Comparison of ENCODE assay signal across 9 mouse cellular contexts in the genomic region with DNA sequence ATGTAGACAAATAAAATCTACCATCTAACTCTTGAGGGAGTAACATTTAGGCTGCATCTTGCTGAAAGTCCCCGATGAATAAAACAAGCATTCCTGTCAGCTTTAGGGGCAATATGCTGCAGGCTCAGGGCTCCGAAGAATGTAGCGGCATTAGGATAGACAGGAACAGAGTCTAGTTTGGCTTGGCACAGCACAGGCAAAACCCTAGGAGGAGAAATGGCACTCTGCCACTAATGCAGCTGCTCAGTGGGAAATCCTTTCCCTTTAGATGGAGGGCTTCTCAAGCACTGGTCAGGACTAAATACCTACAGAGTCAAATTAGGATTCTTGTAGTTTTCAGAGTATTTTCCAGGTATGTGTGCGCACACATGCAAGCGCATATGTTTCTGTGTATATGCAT.
A peak's percentile ranks its signal among the peaks of the same experiment; 100 is the strongest.
DNase-seq lines count a peak whose midpoint lies in the region.
"Had no signal": no experiment of that assay in that cellular context is flagged by ENCODE, and none has a peak within 500 bp of the region (broad histone marks: within the 10 kb centered on the region; RNA-seq: fewer than 3 reads in every experiment).

No protein-coding gene starts in this region.

- peak; percentile 11 for DNase-seq in gastrocnemius, postnatal 14 days
- DNase-seq in gastrocnemius, adult 8-10 months (ENCODE audit: low spot score in 2 of 2): no peak
- peak; percentile 10 to 29 for DNase-seq in kidney, postnatal 4 days
- DNase-seq in kidney, adult 11 months: no peak
- DNase-seq in right cerebral cortex, adult 18-20 months: peak; percentile 26
- DNase-seq in right cerebral cortex, postnatal 36 days (ENCODE audit: low spot score in 2 of 2): no peak
- DNase-seq in adrenal gland, postnatal 10 days: no peak
- no peak for DNase-seq in layer of hippocampus, postnatal 25 days (ENCODE audit: extremely low spot score in 1 of 2, low spot score in 1 of 2)
- DNase-seq: right cerebral cortex, postnatal 4 days had no signal

- intact Hi-C loops in gastrocnemius, postnatal 14 days (cut with DNase I; ENCODE audit: low total_unique reads): no loop called here

Comparison
In these comparisons a context has a peak if more than half of its experiments do, and no peak if none do; other contexts are left out.
1. DNase-seq: peak in gastrocnemius, postnatal 14 days (single experiment), kidney, postnatal 4 days (2 of 2) and right cerebral cortex, adult 18-20 months (single experiment); none in gastrocnemius, adult 8-10 months (0 of 2), kidney, adult 11 months (single experiment), right cerebral cortex, postnatal 36 days (0 of 2), adrenal gland, postnatal 10 days (single experiment) and layer of hippocampus, postnatal 25 days (0 of 2).